Mouse (Mus musculus) heart, embryonic 14.5 days (tissue): Measurements from ENCODE around the gene Crb1. TPM values are rescaled to one million over a fixed set of nuclear protein-coding genes. Genes with fewer than 3 reads are reported as not detected.

Experiments used
- ATAC-seq: fragments of 200-750 bp; cut with Nextera tagmentation; 2 replicates; pipeline ENCODE4 v1.8.0; 2017; ENCODE audit warnings: low read depth, moderate TSS enrichment; ENCODE audit not compliant: insufficient number of reproducible peaks, insufficient read depth, low FRiP score
- H3K27ac ChIP-seq, 2 experiments: fragments of 200-500 bp in 1 of 2; fragments of 300-500 bp in 1 of 2; sonication (generic) in 1 of 2; replicated peaks in 1 of 2; 2 replicates each; pipeline ENCODE4 v1.5.1; 2012 to 2014; ENCODE audit warnings: low read depth in 2 of 2, low read length in 2 of 2, control low read depth in 1 of 2, mild to moderate bottlenecking in 1 of 2, mixed read lengths in 1 of 2; ENCODE audit not compliant: control insufficient read depth in 1 of 2, insufficient read depth in 1 of 2
- H3K27me3 ChIP-seq: fragments of 300-500 bp; sonication (generic); 2 replicates; pipeline ENCODE4 v1.6.1; 2014; ENCODE audit warnings: mild to moderate bottlenecking, low read length, control low read depth; ENCODE audit not compliant: control insufficient read depth, insufficient read depth
- H3K36me3 ChIP-seq: fragments of 300-500 bp; sonication (generic); 2 replicates; pipeline ENCODE4 v1.6.1; 2014; ENCODE audit warnings: mild to moderate bottlenecking, control low read depth, low read length, mixed read lengths; ENCODE audit not compliant: control insufficient read depth, insufficient read depth
- H3K4me1 ChIP-seq, 2 experiments: fragments of 200-500 bp in 1 of 2; fragments of 300-500 bp in 1 of 2; sonication (generic) in 1 of 2; 2 replicates each; pipeline ENCODE4 v1.6.1; 2012 to 2014; ENCODE audit warnings: low read length in 2 of 2, control low read depth in 1 of 2, mixed read lengths in 1 of 2; ENCODE audit not compliant: control insufficient read depth in 2 of 2, insufficient read depth in 2 of 2
- H3K4me2 ChIP-seq: fragments of 300-500 bp; sonication (generic); 2 replicates; pipeline ENCODE4 v1.6.1; 2014; ENCODE audit warnings: mild to moderate bottlenecking, low read length
- H3K4me3 ChIP-seq, 2 experiments: fragments of 200-500 bp in 1 of 2; fragments of 300-500 bp in 1 of 2; sonication (generic) in 1 of 2; 2 replicates each; pipeline ENCODE4 v1.5.1; 2012 to 2014; ENCODE audit warnings: low read length in 2 of 2, mild to moderate bottlenecking in 2 of 2, control low read depth in 1 of 2, low read depth in 1 of 2, moderate library complexity in 1 of 2; ENCODE audit not compliant: control insufficient read depth in 1 of 2, insufficient read depth in 1 of 2
- H3K9ac ChIP-seq: fragments of 300-500 bp; sonication (generic); 2 replicates; pipeline ENCODE4 v1.6.1; 2014; ENCODE audit warnings: mild to moderate bottlenecking, low read length
- H3K9me3 ChIP-seq: fragments of 300-500 bp; sonication (generic); 2 replicates; pipeline ENCODE4 v1.6.1; 2016; ENCODE audit warnings: low read length, control low read depth; ENCODE audit not compliant: control insufficient read depth
- WGBS: fragments of 180-500 bp; shearing (Covaris S2); extraction: QIAGEN DNeasy Blood & Tissue Kit; methylation state at CpG from one replicate; pipeline ENCODE4 v1.1.7; 2014; 5-methylcytosine and 5-hydroxymethylcytosine counted together
- polyA plus RNA-seq: library from polyadenylated mRNA; unstranded; fragments of >200 nt; fragmentation: Nextera tagmentation; extraction: Ambion mirVana; gene quantifications from 2 replicates; pipeline ENCODE4 v1.2.1, GENCODE M21; 2014

Crb1 gene
- polyA plus RNA-seq, 1 experiment from 2014 or later: 0.32 TPM

GRCm38 (mm10) chr1:139180481-139181149 lies 196.3 kb downstream of the Crb1 start:
- H3K4me1 ChIP-seq: peaks cover 0 to 5% of the 10 kb centered on the region in 2 experiments; a peak in 3 of 4 replicates

GRCm38 (mm10) chr1:139179707-139180106 lies 197.2 kb downstream of the Crb1 start:
- Histone ChIP-seq H3K4me2 (no peak overlapping the region), H3K9me3 (0 out of 2 replicates have a peak, but pooled peaks cover 4% of the 10 kb centered on the region), H3K4me3 (no peak overlapping the region), H3K4me1 (peaks cover 0 to 5% of the 10 kb centered on the region in 2 experiments; a peak in 3 of 4 replicates), H3K36me3 (no peaks in the 10 kb centered on the region), H3K9ac (no peak overlapping the region), H3K27ac (no peak overlapping the region), H3K27me3 (no peaks in the 10 kb centered on the region)
- ATAC-seq: no peak
- 53% methylated on average over 1 of the region's 1 CpGs for WGBS

More at GRCm38 (mm10) chr1:139180481-139181149, 196.3 kb downstream of the Crb1 start:
- Histone ChIP-seq H3K9me3 (0 out of 2 replicates have a peak, but pooled peaks cover 4% of the 10 kb centered on the region), H3K27ac (no peak overlapping the region), H3K9ac (no peak overlapping the region), H3K4me3 (no peak overlapping the region), H3K36me3 (no peaks in the 10 kb centered on the region), H3K4me2 (no peak overlapping the region), H3K27me3 (no peaks in the 10 kb centered on the region)
- WGBS: 22% methylated on average over 6 of the region's 6 CpGs
- no peak for ATAC-seq

- 71% methylated on average over 3 of the region's 3 CpGs for WGBS
- ATAC-seq: no peak
- Histone ChIP-seq H3K9ac (no peak overlapping the region), H3K4me2 (no peak overlapping the region), H3K4me3 (no peak overlapping the region), H3K9me3 (0 out of 2 replicates have a peak, but pooled peaks cover 4% of the 10 kb centered on the region), H3K4me1 (peaks cover 0 to 5% of the 10 kb centered on the region in 2 experiments; a peak in 2 of 4 replicates), H3K36me3 (peaks cover 15% of the 10 kb centered on the region), H3K27ac (no peak overlapping the region), H3K27me3 (no peaks in the 10 kb centered on the region)
These were observed 202.7 kb downstream of the Crb1 start for GRCm38 (mm10) chr1:139174058-139174832.

GRCm38 (mm10) chr1:139162814-139163213 lies 214.1 kb downstream of the Crb1 start:
- no peak overlapping the region for H3K9ac ChIP-seq
- H3K27me3 ChIP-seq: no peaks in the 10 kb centered on the region
- H3K4me3 ChIP-seq: no peak overlapping the region
- no peaks in the 10 kb centered on the region for H3K4me1 ChIP-seq
- no peak for ATAC-seq
- H3K27ac ChIP-seq: no peak overlapping the region
- 0 out of 2 replicates have a peak, but pooled peaks cover 11% of the 10 kb centered on the region for H3K36me3 ChIP-seq
- H3K4me2 ChIP-seq: no peak overlapping the region
- WGBS: 16% methylated on average over 5 of the region's 5 CpGs
- H3K9me3 ChIP-seq: no peaks in the 10 kb centered on the region

GRCm38 (mm10) chr1:139161619-139162018 lies 215.3 kb downstream of the Crb1 start:
- WGBS: 37% methylated on average over 3 of the region's 3 CpGs

GRCm38 (mm10) chr1:139156397-139156796 lies 220.5 kb downstream of the Crb1 start:
- no peak for ATAC-seq
- Histone ChIP-seq H3K4me2 (no peak overlapping the region), H3K9me3 (no peaks in the 10 kb centered on the region), H3K4me1 (no peaks in the 10 kb centered on the region), H3K9ac (no peak overlapping the region), H3K4me3 (no peak overlapping the region), H3K27ac (no peak overlapping the region), H3K27me3 (no peaks in the 10 kb centered on the region), H3K36me3 (no peaks in the 10 kb centered on the region)
- WGBS: 28% methylated on average over 3 of the region's 3 CpGs

More at GRCm38 (mm10) chr1:139161619-139162018, 215.3 kb downstream of the Crb1 start:
- ATAC-seq: no peak
- H3K9me3 ChIP-seq: no peaks in the 10 kb centered on the region
- H3K4me2 ChIP-seq: no peak overlapping the region
- H3K9ac ChIP-seq: no peak overlapping the region
- no peaks in the 10 kb centered on the region for H3K27me3 ChIP-seq
- H3K4me3 ChIP-seq: no peak overlapping the region
- H3K36me3 ChIP-seq: 0 out of 2 replicates have a peak, but pooled peaks cover 8% of the 10 kb centered on the region
- no peaks in the 10 kb centered on the region for H3K4me1 ChIP-seq
- no peak overlapping the region for H3K27ac ChIP-seq

- 49% methylated on average over 6 of the region's 6 CpGs for WGBS
- H3K4me2 ChIP-seq: no peak overlapping the region
- no peak overlapping the region for H3K9ac ChIP-seq
- H3K9me3 ChIP-seq: no peaks in the 10 kb centered on the region
- H3K4me1 ChIP-seq: no peaks in the 10 kb centered on the region
- no peak for ATAC-seq
- no peak overlapping the region for H3K4me3 ChIP-seq
- H3K27ac ChIP-seq: no peak overlapping the region
- H3K36me3 ChIP-seq: no peaks in the 10 kb centered on the region
- no peaks in the 10 kb centered on the region for H3K27me3 ChIP-seq
These were observed 223.4 kb downstream of the Crb1 start for GRCm38 (mm10) chr1:139153493-139153892.
